Mouse (Mus musculus): ENCODE measurements around the gene Adcy1. TPM values are rescaled to one million over a fixed set of nuclear protein-coding genes. Genes with fewer than 3 reads are reported as not detected.
A peak's percentile ranks its signal among the peaks of the same experiment; 100 is the strongest.

The Adcy1 gene
- polyA plus RNA-seq, 1 experiment from 2014 or later, result 2.0 TPM

GRCm38 (mm10) chr11:7135763-7136162 lies 72.5 kb downstream of the Adcy1 start:
- Histone ChIP-seq H3K9ac (ENCODE audit: low read depth, low read length) (no peak overlapping the region), H3K9me3 (ENCODE audit: control insufficient read depth, low read length) (no peaks in the 10 kb centered on the region), H3K27me3 (ENCODE audit: control insufficient read depth, insufficient read depth, low read length) (no peaks in the 10 kb centered on the region), H3K4me1 (replicated peaks; ENCODE audit: control insufficient read depth, insufficient read depth, low read length) (no peaks in the 10 kb centered on the region), H3K36me3 (ENCODE audit: control insufficient read depth, insufficient read depth, low read length) (no peaks in the 10 kb centered on the region), H3K27ac (ENCODE audit: low read depth, low read length) (no peak overlapping the region), H3K4me3 (ENCODE audit: low read depth, low read length) (no peak overlapping the region), H3K4me2 (replicated peaks; ENCODE audit: low read depth, low read length) (no peak overlapping the region)
- 86% methylated on average over 9 of the region's 9 CpGs for WGBS
- DNase-seq (ENCODE audit: low spot score) (no peak), ATAC-seq (ENCODE audit: low FRiP score) (no peak)

GRCm38 (mm10) chr11:7136246-7136855 lies 73.1 kb downstream of the Adcy1 start:
- no peaks in the 10 kb centered on the region for H3K9me3 ChIP-seq (ENCODE audit: control insufficient read depth, low read length)
- H3K4me2 ChIP-seq (replicated peaks; ENCODE audit: low read depth, low read length), result no peak overlapping the region
- no peaks in the 10 kb centered on the region for H3K36me3 ChIP-seq (ENCODE audit: control insufficient read depth, insufficient read depth, low read length)
- ATAC-seq (ENCODE audit: low FRiP score) (no peak), DNase-seq (ENCODE audit: low spot score) (no peak)
- H3K27ac ChIP-seq (ENCODE audit: low read depth, low read length), result no peak overlapping the region
- no peak overlapping the region for H3K4me3 ChIP-seq (ENCODE audit: low read depth, low read length)
- H3K9ac ChIP-seq (ENCODE audit: low read depth, low read length), result no peak overlapping the region
- H3K27me3 ChIP-seq (ENCODE audit: control insufficient read depth, insufficient read depth, low read length), result no peaks in the 10 kb centered on the region
- H3K4me1 ChIP-seq (replicated peaks; ENCODE audit: control insufficient read depth, insufficient read depth, low read length), result no peaks in the 10 kb centered on the region
- 90% methylated on average over 5 of the region's 5 CpGs for WGBS

DNA sequence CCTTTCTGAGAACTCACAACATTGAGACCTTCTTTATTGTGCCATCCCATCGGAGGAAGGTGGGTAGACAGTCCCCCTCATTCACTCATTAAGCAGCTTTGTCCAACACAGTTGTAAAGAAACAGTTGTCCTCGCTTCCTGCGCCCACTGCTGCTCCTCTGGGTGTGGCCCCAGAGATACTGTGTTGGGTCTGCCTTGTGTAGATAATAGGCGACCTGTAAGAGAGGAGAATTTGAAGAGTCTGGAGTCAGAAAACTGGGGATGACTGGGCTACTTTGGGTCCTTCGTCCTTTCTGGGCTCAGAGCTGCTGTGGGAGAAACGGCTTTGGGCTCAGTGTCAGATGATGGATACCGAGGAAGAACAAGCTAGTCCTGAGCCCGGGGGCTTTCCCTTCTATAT lies 75.1 kb downstream of the Adcy1 start:
- no peak for DNase-seq (ENCODE audit: low spot score)
- WGBS, result 93% methylated on average over 8 of the region's 8 CpGs
- Histone ChIP-seq H3K9ac (ENCODE audit: low read depth, low read length) (no peak overlapping the region), H3K4me2 (replicated peaks; ENCODE audit: low read depth, low read length) (no peak overlapping the region), H3K27me3 (ENCODE audit: control insufficient read depth, insufficient read depth, low read length) (no peaks in the 10 kb centered on the region), H3K9me3 (ENCODE audit: control insufficient read depth, low read length) (no peaks in the 10 kb centered on the region), H3K4me3 (ENCODE audit: low read depth, low read length) (no peak overlapping the region), H3K27ac (ENCODE audit: low read depth, low read length) (no peak overlapping the region), H3K36me3 (ENCODE audit: control insufficient read depth, insufficient read depth, low read length) (no peaks in the 10 kb centered on the region), H3K4me1 (replicated peaks; ENCODE audit: control insufficient read depth, insufficient read depth, low read length) (no peaks in the 10 kb centered on the region)
- no peak for ATAC-seq (ENCODE audit: low FRiP score)

- H3K27ac ChIP-seq (ENCODE audit: low read depth, low read length), result no peak overlapping the region
- peak; percentile 63 for DNase-seq (ENCODE audit: low spot score)
- H3K9me3 ChIP-seq (ENCODE audit: control insufficient read depth, low read length), result no peaks in the 10 kb centered on the region
- H3K4me1 ChIP-seq (replicated peaks; ENCODE audit: control insufficient read depth, insufficient read depth, low read length), result no peaks in the 10 kb centered on the region
- H3K4me2 ChIP-seq (replicated peaks; ENCODE audit: low read depth, low read length), result no peak overlapping the region
- no peak overlapping the region for H3K9ac ChIP-seq (ENCODE audit: low read depth, low read length)
- H3K27me3 ChIP-seq (ENCODE audit: control insufficient read depth, insufficient read depth, low read length), result no peaks in the 10 kb centered on the region
- peak; percentile 63 for ATAC-seq (ENCODE audit: low FRiP score)
- no peak overlapping the region for H3K4me3 ChIP-seq (ENCODE audit: low read depth, low read length)
- H3K36me3 ChIP-seq (ENCODE audit: control insufficient read depth, insufficient read depth, low read length), result no peaks in the 10 kb centered on the region
- WGBS, result 88% methylated on average over 3 of the region's 3 CpGs
Observed at GRCm38 (mm10) chr11:7140449-7140848, 77.2 kb downstream of the Adcy1 start.

- Histone ChIP-seq H3K4me3 (ENCODE audit: low read depth, low read length) (no peak overlapping the region), H3K36me3 (ENCODE audit: control insufficient read depth, insufficient read depth, low read length) (no peaks in the 10 kb centered on the region), H3K9me3 (ENCODE audit: control insufficient read depth, low read length) (no peaks in the 10 kb centered on the region), H3K27me3 (ENCODE audit: control insufficient read depth, insufficient read depth, low read length) (no peaks in the 10 kb centered on the region), H3K9ac (ENCODE audit: low read depth, low read length) (no peak overlapping the region), H3K27ac (ENCODE audit: low read depth, low read length) (no peak overlapping the region), H3K4me1 (replicated peaks; ENCODE audit: control insufficient read depth, insufficient read depth, low read length) (no peaks in the 10 kb centered on the region), H3K4me2 (replicated peaks; ENCODE audit: low read depth, low read length) (no peak overlapping the region)
- WGBS, result 70% methylated on average over 3 of the region's 3 CpGs
- no peak for DNase-seq (ENCODE audit: low spot score)
- no peak for ATAC-seq (ENCODE audit: low FRiP score)
Observed at GRCm38 (mm10) chr11:7142725-7143124, 79.4 kb downstream of the Adcy1 start.

DNA sequence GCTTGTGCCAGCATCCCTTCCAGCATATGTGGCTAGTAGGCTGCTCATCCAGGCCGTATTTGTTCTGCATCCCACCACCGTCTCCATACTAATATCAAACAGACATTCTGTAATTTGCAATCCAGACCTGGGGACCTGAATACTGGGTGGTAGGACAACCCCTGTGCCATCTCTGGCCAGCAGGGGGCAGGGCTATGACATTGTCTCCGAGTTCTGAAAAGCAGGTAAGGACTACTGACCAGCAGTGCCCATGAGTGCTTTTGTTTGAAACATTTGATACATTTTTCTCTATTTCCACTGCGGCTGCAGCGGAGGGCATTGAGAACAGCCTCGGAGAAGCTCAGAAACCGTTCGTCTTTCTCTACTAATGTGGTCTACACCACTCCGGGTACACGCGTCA lies 81.1 kb downstream of the Adcy1 start:
- no peaks in the 10 kb centered on the region for H3K9me3 ChIP-seq (ENCODE audit: control insufficient read depth, low read length)
- H3K4me1 ChIP-seq (replicated peaks; ENCODE audit: control insufficient read depth, insufficient read depth, low read length), result no peaks in the 10 kb centered on the region
- 90% methylated on average over 11 of the region's 11 CpGs for WGBS
- ATAC-seq (ENCODE audit: low FRiP score) (no peak), DNase-seq (ENCODE audit: low spot score) (peak; percentile 27)
- no peak overlapping the region for H3K27ac ChIP-seq (ENCODE audit: low read depth, low read length)
- H3K27me3 ChIP-seq (ENCODE audit: control insufficient read depth, insufficient read depth, low read length), result no peaks in the 10 kb centered on the region
- no peak overlapping the region for H3K9ac ChIP-seq (ENCODE audit: low read depth, low read length)
- H3K4me3 ChIP-seq (ENCODE audit: low read depth, low read length), result no peak overlapping the region
- H3K4me2 ChIP-seq (replicated peaks; ENCODE audit: low read depth, low read length), result no peak overlapping the region
- no peaks in the 10 kb centered on the region for H3K36me3 ChIP-seq (ENCODE audit: control insufficient read depth, insufficient read depth, low read length)

GRCm38 (mm10) chr11:7145221-7145620 lies 81.9 kb downstream of the Adcy1 start:
- Histone ChIP-seq H3K9ac (ENCODE audit: low read depth, low read length) (no peak overlapping the region), H3K36me3 (ENCODE audit: control insufficient read depth, insufficient read depth, low read length) (no peaks in the 10 kb centered on the region), H3K27ac (ENCODE audit: low read depth, low read length) (no peak overlapping the region), H3K4me3 (ENCODE audit: low read depth, low read length) (no peak overlapping the region), H3K4me2 (replicated peaks; ENCODE audit: low read depth, low read length) (no peak overlapping the region), H3K9me3 (ENCODE audit: control insufficient read depth, low read length) (no peaks in the 10 kb centered on the region), H3K27me3 (ENCODE audit: control insufficient read depth, insufficient read depth, low read length) (no peaks in the 10 kb centered on the region), H3K4me1 (replicated peaks; ENCODE audit: control insufficient read depth, insufficient read depth, low read length) (no peaks in the 10 kb centered on the region)
- ATAC-seq (ENCODE audit: low FRiP score), result no peak
- DNase-seq (ENCODE audit: low spot score), result no peak
- 85% methylated on average over 4 of the region's 4 CpGs for WGBS

DNA sequence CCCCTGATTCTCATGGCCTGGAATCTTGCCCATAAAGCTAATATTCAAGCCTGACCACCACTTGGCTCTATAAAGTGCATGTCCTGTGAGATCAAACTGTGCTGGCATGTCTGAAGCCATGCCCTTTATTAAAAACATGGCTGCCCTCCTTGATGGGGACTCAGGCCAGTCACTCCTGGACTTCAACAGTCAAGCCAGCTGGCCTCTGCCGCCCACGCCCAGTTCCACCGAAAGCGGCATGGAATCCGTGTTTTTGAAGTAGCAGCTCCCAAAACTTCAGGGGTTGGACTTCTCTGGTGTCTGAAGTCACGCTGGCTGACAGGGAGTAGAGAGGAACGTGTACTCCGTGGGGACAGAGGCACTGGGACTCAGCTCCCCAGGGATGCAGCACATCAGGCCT lies 84.2 kb downstream of the Adcy1 start:
- Histone ChIP-seq H3K9me3 (ENCODE audit: control insufficient read depth, low read length) (no peaks in the 10 kb centered on the region), H3K27ac (ENCODE audit: low read depth, low read length) (no peak overlapping the region), H3K27me3 (ENCODE audit: control insufficient read depth, insufficient read depth, low read length) (no peaks in the 10 kb centered on the region), H3K4me1 (replicated peaks; ENCODE audit: control insufficient read depth, insufficient read depth, low read length) (no peaks in the 10 kb centered on the region), H3K4me2 (replicated peaks; ENCODE audit: low read depth, low read length) (no peak overlapping the region), H3K9ac (ENCODE audit: low read depth, low read length) (no peak overlapping the region), H3K36me3 (ENCODE audit: control insufficient read depth, insufficient read depth, low read length) (no peaks in the 10 kb centered on the region), H3K4me3 (ENCODE audit: low read depth, low read length) (no peak overlapping the region)
- no peak for DNase-seq (ENCODE audit: low spot score)
- no peak for ATAC-seq (ENCODE audit: low FRiP score)
- 91% methylated on average over 8 of the region's 8 CpGs for WGBS

DNA sequence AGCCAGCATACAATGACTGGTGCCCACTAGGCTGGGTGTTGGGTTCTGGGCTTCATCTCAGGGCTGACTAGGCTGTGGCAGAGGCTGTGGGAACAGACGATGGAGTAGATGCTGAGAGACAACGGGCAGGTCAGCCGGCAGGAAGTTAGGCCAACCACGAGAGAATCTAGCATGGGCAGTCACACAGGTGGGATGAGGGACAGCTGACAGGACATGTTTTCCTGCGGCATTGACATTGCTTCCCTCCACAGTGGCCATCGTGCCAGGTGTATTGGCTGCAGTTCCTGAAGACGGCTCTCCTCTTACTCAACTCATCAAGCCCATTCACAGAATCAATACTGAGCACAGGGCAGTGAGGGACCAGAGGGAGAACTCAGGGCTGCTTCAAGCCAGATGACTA lies 84.7 kb downstream of the Adcy1 start:
- Histone ChIP-seq H3K4me1 (replicated peaks; ENCODE audit: control insufficient read depth, insufficient read depth, low read length) (no peaks in the 10 kb centered on the region), H3K9me3 (ENCODE audit: control insufficient read depth, low read length) (no peaks in the 10 kb centered on the region), H3K4me3 (ENCODE audit: low read depth, low read length) (no peak overlapping the region), H3K27ac (ENCODE audit: low read depth, low read length) (no peak overlapping the region), H3K4me2 (replicated peaks; ENCODE audit: low read depth, low read length) (no peak overlapping the region), H3K27me3 (ENCODE audit: control insufficient read depth, insufficient read depth, low read length) (no peaks in the 10 kb centered on the region), H3K9ac (ENCODE audit: low read depth, low read length) (no peak overlapping the region), H3K36me3 (ENCODE audit: control insufficient read depth, insufficient read depth, low read length) (no peaks in the 10 kb centered on the region)
- ATAC-seq (ENCODE audit: low FRiP score) (no peak), DNase-seq (ENCODE audit: low spot score) (no peak)
- 91% methylated on average over 7 of the region's 7 CpGs for WGBS
